Mouse (Mus musculus): ENCODE results near the gene Ccndbp1.

DNA sequence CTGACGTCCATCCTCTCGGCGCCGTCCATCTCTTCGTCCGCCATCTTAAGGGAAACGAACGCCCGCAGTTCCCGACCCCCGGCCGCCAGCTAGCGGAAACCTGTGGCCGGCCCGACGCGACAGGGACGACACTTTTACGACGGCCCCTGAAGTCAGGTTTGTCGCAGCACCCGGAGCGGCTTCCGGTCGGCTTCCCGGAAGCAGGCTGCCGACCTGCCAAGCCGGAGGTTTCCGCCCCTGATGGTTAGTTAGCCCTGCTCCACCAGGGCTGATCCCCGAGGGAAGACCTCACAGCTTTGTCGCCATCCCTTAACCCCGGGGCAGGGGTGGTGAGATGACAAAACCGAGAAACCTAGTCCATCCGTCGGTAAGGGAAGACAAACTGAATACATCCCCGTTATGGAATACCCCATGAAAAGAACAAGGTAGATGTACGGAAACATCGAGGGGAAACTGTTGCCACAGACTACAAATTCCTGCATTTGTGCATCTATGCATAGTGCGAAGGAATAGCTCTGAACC lies 37.6 kb upstream of the Ccndbp1 start, which contains the start of gene Ubr1:
- TF ChIP-seq CTCF (conservative IDR thresholded peaks at IDR 0.05; ENCODE audit: low read length) (no peak), NANOG (IDR thresholded peaks at IDR 0.05; ENCODE audit: borderline replicate concordance, low read length) (no peak)
